In genomic region chr6:5379048-5379447, GRCm38 (mm10) we compare ENCODE assay signal across 12 mouse cellular contexts. TPM values are rescaled to one million over a fixed set of nuclear protein-coding genes. Genes with fewer than 3 reads are reported as not detected.
DNase-seq lines count a peak whose midpoint lies in the region; ATAC-seq and TF ChIP-seq lines count a peak whose summit lies in the region.
"Had no signal": no experiment of that assay in that cellular context is flagged by ENCODE, and none has a peak within 500 bp of the region (broad histone marks: within the 10 kb centered on the region; RNA-seq: fewer than 3 reads in every experiment).

No protein-coding gene starts in this region.

- 82% methylated on average over 3 of the region's 3 CpGs for WGBS in neural tube, embryonic 11.5 days
- 80% methylated on average over 3 of the region's 3 CpGs for WGBS in hindbrain, embryonic 11.5 days
- WGBS in midbrain, embryonic 11.5 days: 88% methylated on average over 3 of the region's 3 CpGs
- WGBS in liver, postnatal 0 days (ENCODE audit: insufficient replicate concordance): 87% methylated on average over 3 of the region's 3 CpGs

- no peak for DNase-seq in neural tube, embryonic 11.5 days (ENCODE audit: low spot score)
- no peak for DNase-seq in neural tube, embryonic 10.5 days (ENCODE audit: extremely low spot score, low spot score)
- DNase-seq in hindbrain, embryonic 11.5 days (ENCODE audit: low spot score): no peak
- peak; percentile 87 for DNase-seq in midbrain, embryonic 11.5 days (ENCODE audit: low spot score, missing footprints)
- no peak for DNase-seq in spleen, adult 18-20 months
- DNase-seq in left cerebral cortex, postnatal 36 days (ENCODE audit: low spot score in 2 of 2): no peak
- DNase-seq in adrenal gland, adult 18-20 months (ENCODE audit: low spot score in 2 of 2): no peak
- DNase-seq in liver, postnatal 0 days: no peak
- DNase-seq: cerebellum, postnatal 25 days; kidney, postnatal 14 days; lung, adult 2 months had no signal

- no peaks in the 10 kb centered on the region for H3K27me3 ChIP-seq in neural tube, embryonic 11.5 days (ENCODE audit: control insufficient read depth, insufficient read depth, low read length)
- no peaks in the 10 kb centered on the region for H3K27me3 ChIP-seq in hindbrain, embryonic 11.5 days (ENCODE audit: control insufficient read depth, insufficient read depth, low read length)
- H3K27me3 ChIP-seq in midbrain, embryonic 11.5 days (ENCODE audit: control insufficient read depth, insufficient read depth, low read length): no peaks in the 10 kb centered on the region
- no peaks in the 10 kb centered on the region for H3K27me3 ChIP-seq in liver, postnatal 0 days (ENCODE audit: insufficient read depth, low read length)

- no peak overlapping the region for H3K9ac ChIP-seq in neural tube, embryonic 11.5 days (ENCODE audit: low read length)
- no peak overlapping the region for H3K9ac ChIP-seq in hindbrain, embryonic 11.5 days (ENCODE audit: low read depth, low read length)
- H3K9ac ChIP-seq in midbrain, embryonic 11.5 days (ENCODE audit: low read length): no peak overlapping the region
- H3K9ac ChIP-seq in liver, postnatal 0 days (replicated peaks): no peak overlapping the region

- TF ChIP-seq CTCF in liver, postnatal 0 days (IDR thresholded peaks at IDR 0.05; ENCODE audit: low read depth): no peak

- no peak for ATAC-seq in neural tube, embryonic 11.5 days (ENCODE audit: insufficient read depth, low FRiP score, low TSS enrichment)
- ATAC-seq in hindbrain, embryonic 11.5 days (ENCODE audit: low FRiP score): no peak
- ATAC-seq in midbrain, embryonic 11.5 days (ENCODE audit: low FRiP score): no peak
- ATAC-seq in liver, postnatal 0 days: no peak

- no peaks in the 10 kb centered on the region for H3K36me3 ChIP-seq in neural tube, embryonic 11.5 days (ENCODE audit: control insufficient read depth, insufficient read depth, low read length)
- no peaks in the 10 kb centered on the region for H3K36me3 ChIP-seq in hindbrain, embryonic 11.5 days (ENCODE audit: control insufficient read depth, insufficient read depth, low read length)
- no peaks in the 10 kb centered on the region for H3K36me3 ChIP-seq in midbrain, embryonic 11.5 days (ENCODE audit: control insufficient read depth, insufficient read depth, low read length)
- no peaks in the 10 kb centered on the region for H3K36me3 ChIP-seq in liver, postnatal 0 days (replicated peaks; ENCODE audit: insufficient read depth, low read length)

- no peak overlapping the region for H3K4me2 ChIP-seq in neural tube, embryonic 11.5 days (ENCODE audit: low read depth)
- no peak overlapping the region for H3K4me2 ChIP-seq in hindbrain, embryonic 11.5 days (replicated peaks; ENCODE audit: low read depth, low read length)
- peak overlapping the region; percentile 44; the same call in 1 of the 2 replicates for H3K4me2 ChIP-seq in midbrain, embryonic 11.5 days
- no peak overlapping the region for H3K4me2 ChIP-seq in liver, postnatal 0 days (ENCODE audit: low read depth, low read length)

- intact Hi-C loops in left cerebral cortex, postnatal 36 days (cut with DNase I): no loop called here

- H3K4me1 ChIP-seq in neural tube, embryonic 11.5 days (ENCODE audit: control insufficient read depth, insufficient read depth, low read length): peaks cover 27% of the 10 kb centered on the region
- H3K4me1 ChIP-seq in hindbrain, embryonic 11.5 days (replicated peaks; ENCODE audit: control insufficient read depth, insufficient read depth, low read length): peaks cover 15% of the 10 kb centered on the region
- peaks cover 43% of the 10 kb centered on the region for H3K4me1 ChIP-seq in midbrain, embryonic 11.5 days (ENCODE audit: control insufficient read depth, insufficient read depth, low read length)
- H3K4me1 ChIP-seq in liver, postnatal 0 days (ENCODE audit: insufficient read depth): peaks cover 12% of the 10 kb centered on the region; the same call in 1 of the 2 replicates

- H3K9me3 ChIP-seq in neural tube, embryonic 11.5 days (ENCODE audit: control insufficient read depth, low read length): no peaks in the 10 kb centered on the region
- no peaks in the 10 kb centered on the region for H3K9me3 ChIP-seq in hindbrain, embryonic 11.5 days (ENCODE audit: control insufficient read depth, low read length)
- no peaks in the 10 kb centered on the region for H3K9me3 ChIP-seq in midbrain, embryonic 11.5 days (ENCODE audit: control insufficient read depth, low read length)
- no peaks in the 10 kb centered on the region for H3K9me3 ChIP-seq in liver, postnatal 0 days (ENCODE audit: low read length)

- peak overlapping the region; percentile 89 for H3K27ac ChIP-seq in neural tube, embryonic 11.5 days (ENCODE audit: low read depth, low read length)
- peak overlapping the region; percentile 91 for H3K27ac ChIP-seq in hindbrain, embryonic 11.5 days (ENCODE audit: low read depth, low read length)
- peak overlapping the region; percentile 94; the same call in 1 of the 2 replicates for H3K27ac ChIP-seq in midbrain, embryonic 11.5 days (ENCODE audit: low read depth, low read length)
- no peak overlapping the region for H3K27ac ChIP-seq in liver, postnatal 0 days (ENCODE audit: low read depth)

- TF ChIP-seq EP300 in liver, postnatal 0 days (IDR thresholded peaks at IDR 0.05; ENCODE audit: low read depth): no peak

- H3K4me3 ChIP-seq in neural tube, embryonic 11.5 days (ENCODE audit: low read depth, low read length): no peak overlapping the region
- H3K4me3 ChIP-seq in hindbrain, embryonic 11.5 days (ENCODE audit: low read depth, low read length): no peak overlapping the region
- H3K4me3 ChIP-seq in midbrain, embryonic 11.5 days (ENCODE audit: low read depth, low read length): no peak overlapping the region
- no peak overlapping the region for H3K4me3 ChIP-seq in liver, postnatal 0 days (ENCODE audit: low read depth, low read length)

RNA-seq across cellular contexts. Expression of gene Asb4, which starts 4.1 kb away (rescaled TPM):
- 41.0 and 49.8 TPM in 2 replicates for polyA plus RNA-seq in neural tube, embryonic 11.5 days (2014; fragmentation: Nextera tagmentation; extraction: Ambion mirVana)
- polyA plus RNA-seq in hindbrain, embryonic 11.5 days (2014; fragmentation: Nextera tagmentation; extraction: Ambion mirVana): 24.5 and 28.7 TPM in 2 replicates
- polyA plus RNA-seq in midbrain, embryonic 11.5 days (2014; fragmentation: Nextera tagmentation; extraction: Ambion mirVana): 22.8 and 23.6 TPM in 2 replicates
- total RNA-seq in left cerebral cortex, postnatal 36 days (2021): under 1 TPM; 0.25 to 0.59 TPM
- total RNA-seq in adrenal gland, adult 18-20 months (2021): 1 to 10 TPM in 1 of 2 experiments, under 1 TPM in 1; 0.80 to 1.1 TPM
- polyA plus RNA-seq in liver, postnatal 0 days (2015; fragmentation: Nextera tagmentation; extraction: Ambion mirVana): 1.8 and 2.2 TPM in 2 replicates
- total RNA-seq: monocyte, adult 5-6 weeks had no signal
